Mouse (Mus musculus): ENCODE data around the gene Patj. TPM values are rescaled to one million over a fixed set of nuclear protein-coding genes. Genes with fewer than 3 reads are reported as not detected.

The Patj gene
- polyA plus RNA-seq, 1 experiment from 2014 or later = 6.7 TPM

DNA sequence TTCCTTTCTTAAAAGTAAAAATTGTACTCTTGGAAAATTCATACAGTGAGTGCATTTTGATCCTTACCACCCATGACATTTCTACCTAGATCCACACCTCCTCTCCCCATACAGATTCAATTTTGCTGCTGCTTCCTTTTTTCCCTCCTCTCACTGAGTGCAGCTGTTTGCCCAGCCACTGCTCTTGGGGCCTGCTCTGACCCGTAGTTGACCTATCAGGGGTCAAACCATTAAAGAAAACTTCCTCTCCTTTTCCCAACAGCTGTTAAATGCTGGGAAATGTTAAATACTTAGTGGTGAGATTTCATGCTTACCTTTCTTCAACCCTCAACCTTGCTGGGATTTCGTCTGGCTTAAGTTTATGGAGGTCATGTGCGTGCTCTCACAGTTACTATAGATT, 55.7 kb downstream of the Patj start:
- no peaks in the 10 kb centered on the region for H3K36me3 ChIP-seq
- ATAC-seq (ENCODE audit: low FRiP score) = no peak
- no peak overlapping the region for H3K27ac ChIP-seq
- H3K4me1 ChIP-seq (replicated peaks) = no peaks in the 10 kb centered on the region
- no peaks in the 10 kb centered on the region for H3K27me3 ChIP-seq
- no peak overlapping the region for H3K4me2 ChIP-seq
- no peak overlapping the region for H3K4me3 ChIP-seq
- no peak overlapping the region for H3K9ac ChIP-seq
- no peaks in the 10 kb centered on the region for H3K9me3 ChIP-seq
- WGBS = 74% methylated on average over 3 of the region's 3 CpGs

DNA sequence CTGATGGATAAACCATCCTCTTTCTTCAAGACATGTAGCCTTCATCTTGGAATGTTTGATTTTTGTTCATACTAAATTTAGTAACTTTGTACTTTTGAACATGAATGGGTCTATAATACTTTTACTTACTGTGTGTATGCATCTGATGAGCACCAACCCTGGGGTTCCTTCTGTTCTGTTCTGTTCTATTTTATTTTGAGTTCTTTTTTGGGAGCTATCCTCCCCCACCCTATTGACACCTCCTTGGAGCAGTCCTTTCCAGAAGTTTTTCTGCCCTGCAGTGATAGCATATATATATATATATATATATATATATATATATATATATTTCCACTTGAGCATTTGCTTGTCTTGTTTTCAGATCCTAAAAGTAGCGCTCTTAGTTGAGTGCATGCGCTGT, 57.1 kb downstream of the Patj start:
- Histone ChIP-seq H3K4me3 (no peak overlapping the region), H3K36me3 (no peaks in the 10 kb centered on the region), H3K27me3 (no peaks in the 10 kb centered on the region), H3K9ac (no peak overlapping the region), H3K4me2 (no peak overlapping the region), H3K4me1 (replicated peaks) (no peaks in the 10 kb centered on the region), H3K27ac (no peak overlapping the region), H3K9me3 (no peaks in the 10 kb centered on the region)
- 100% methylated on average over 2 of the region's 2 CpGs for WGBS
- no peak for ATAC-seq (ENCODE audit: low FRiP score)

DNA sequence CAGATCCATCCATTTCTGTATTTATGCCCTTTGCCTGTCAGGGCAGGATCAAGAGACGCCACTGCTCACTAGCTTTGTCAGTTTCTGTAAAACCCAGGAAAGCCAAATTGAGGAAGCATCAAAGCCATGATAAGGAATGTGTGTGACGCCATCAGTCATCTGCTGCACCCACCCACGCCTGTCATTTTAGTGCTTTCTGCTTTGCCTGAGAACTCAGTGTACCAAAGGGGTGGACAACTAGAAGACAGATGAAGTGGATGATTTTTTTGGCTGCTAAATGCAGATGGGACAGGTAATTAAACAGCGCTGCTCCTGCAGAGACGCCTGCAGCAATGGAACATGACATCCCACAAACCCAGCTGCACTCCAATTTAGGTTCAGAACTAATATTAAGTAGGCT, 57.6 kb downstream of the Patj start:
- ATAC-seq (ENCODE audit: low FRiP score) = no peak
- Histone ChIP-seq H3K27me3 (no peaks in the 10 kb centered on the region), H3K9me3 (no peaks in the 10 kb centered on the region), H3K27ac (no peak overlapping the region), H3K9ac (no peak overlapping the region), H3K4me3 (no peak overlapping the region), H3K36me3 (no peaks in the 10 kb centered on the region), H3K4me1 (replicated peaks) (no peaks in the 10 kb centered on the region), H3K4me2 (no peak overlapping the region)
- WGBS = 75% methylated on average over 5 of the region's 5 CpGs

DNA sequence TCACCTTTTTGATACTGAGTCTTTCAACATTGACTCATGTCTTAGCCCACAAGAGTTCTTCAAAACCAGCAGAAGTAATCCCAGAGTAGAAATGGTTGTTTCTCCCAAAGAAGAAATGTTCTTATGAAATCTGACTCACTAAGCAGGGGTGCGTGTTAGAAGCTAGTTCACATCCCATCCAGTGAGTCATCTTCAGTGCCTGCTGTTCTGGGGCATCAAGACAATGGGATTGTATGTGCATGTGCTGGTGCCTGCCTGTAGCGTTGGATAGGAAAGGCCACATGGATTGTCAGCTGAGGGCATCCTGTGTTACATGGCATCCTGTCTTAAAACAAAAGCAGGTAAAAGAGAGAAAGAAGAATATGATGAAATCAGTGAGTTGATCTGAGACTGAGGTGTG, 59.8 kb downstream of the Patj start:
- H3K36me3 ChIP-seq = no peaks in the 10 kb centered on the region
- no peaks in the 10 kb centered on the region for H3K4me1 ChIP-seq (replicated peaks)
- no peaks in the 10 kb centered on the region for H3K27me3 ChIP-seq
- ATAC-seq (ENCODE audit: low FRiP score) = no peak
- H3K4me3 ChIP-seq = no peak overlapping the region
- no peak overlapping the region for H3K4me2 ChIP-seq
- 92% methylated on average over 2 of the region's 2 CpGs for WGBS
- no peak overlapping the region for H3K9ac ChIP-seq
- no peaks in the 10 kb centered on the region for H3K9me3 ChIP-seq
- no peak overlapping the region for H3K27ac ChIP-seq

DNA sequence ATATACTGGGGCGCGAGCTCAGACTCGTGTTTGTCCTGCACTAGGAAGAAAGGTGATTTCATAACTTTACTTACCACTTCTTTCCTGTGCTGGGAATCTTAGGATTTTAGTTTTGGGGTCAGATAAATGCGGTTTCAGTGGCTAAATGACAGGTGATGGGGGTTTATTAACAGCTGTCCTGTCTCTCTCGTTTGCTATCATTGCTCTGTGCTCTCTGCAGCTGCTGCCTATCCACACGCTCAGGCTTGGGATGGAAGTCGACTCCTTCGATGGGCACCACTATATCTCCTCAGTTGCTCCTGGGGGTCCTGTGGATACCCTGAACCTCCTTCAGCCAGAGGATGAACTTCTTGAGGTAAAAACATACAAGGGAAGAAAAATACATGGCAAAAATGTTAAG, 60.3 kb downstream of the Patj start:
- ATAC-seq (ENCODE audit: low FRiP score) = no peak

DNA sequence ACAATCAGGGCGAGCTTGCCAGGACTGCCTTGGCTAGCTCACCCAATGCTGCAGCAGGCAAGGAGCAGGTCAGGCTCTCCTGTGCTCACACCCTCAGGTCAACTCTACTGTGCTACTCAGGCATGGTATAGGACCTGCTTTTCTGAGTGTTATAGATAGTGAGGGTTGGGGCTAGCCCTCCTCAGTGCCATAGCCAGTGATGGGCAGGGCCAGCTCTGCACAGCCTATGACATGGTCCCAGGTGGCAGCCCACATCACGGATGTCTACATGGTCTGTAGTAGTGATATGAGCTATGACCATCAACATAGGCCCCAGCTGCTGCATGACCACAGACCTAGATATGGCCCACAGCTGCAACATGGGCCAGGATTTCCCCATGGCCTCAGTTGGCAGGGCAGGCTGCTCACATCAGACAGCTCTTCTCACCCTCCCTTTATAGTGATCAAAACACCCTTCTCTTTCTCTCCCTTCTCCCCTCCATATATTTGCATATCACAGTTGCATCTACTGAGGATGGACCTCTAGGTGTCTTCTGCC, 66.3 kb downstream of the Patj start:
- H3K36me3 ChIP-seq = peaks cover 11% of the 10 kb centered on the region; the same call in 1 of the 2 replicates
- no peaks in the 10 kb centered on the region for H3K4me1 ChIP-seq (replicated peaks)
- no peaks in the 10 kb centered on the region for H3K27me3 ChIP-seq
- no peak overlapping the region for H3K9ac ChIP-seq
- no peaks in the 10 kb centered on the region for H3K9me3 ChIP-seq
- no peak overlapping the region for H3K27ac ChIP-seq
- H3K4me3 ChIP-seq = no peak overlapping the region
- H3K4me2 ChIP-seq = no peak overlapping the region
- no peak for ATAC-seq (ENCODE audit: low FRiP score)
- WGBS = 95% methylated on average over 2 of the region's 2 CpGs

More for the DNA sequence above, 60.3 kb downstream of the Patj start:
- Histone ChIP-seq H3K27ac (no peak overlapping the region), H3K9me3 (no peaks in the 10 kb centered on the region), H3K9ac (no peak overlapping the region), H3K4me2 (no peak overlapping the region), H3K4me3 (no peak overlapping the region), H3K36me3 (no peaks in the 10 kb centered on the region), H3K4me1 (replicated peaks) (no peaks in the 10 kb centered on the region), H3K27me3 (no peaks in the 10 kb centered on the region)
- 91% methylated on average over 8 of the region's 8 CpGs for WGBS

DNA sequence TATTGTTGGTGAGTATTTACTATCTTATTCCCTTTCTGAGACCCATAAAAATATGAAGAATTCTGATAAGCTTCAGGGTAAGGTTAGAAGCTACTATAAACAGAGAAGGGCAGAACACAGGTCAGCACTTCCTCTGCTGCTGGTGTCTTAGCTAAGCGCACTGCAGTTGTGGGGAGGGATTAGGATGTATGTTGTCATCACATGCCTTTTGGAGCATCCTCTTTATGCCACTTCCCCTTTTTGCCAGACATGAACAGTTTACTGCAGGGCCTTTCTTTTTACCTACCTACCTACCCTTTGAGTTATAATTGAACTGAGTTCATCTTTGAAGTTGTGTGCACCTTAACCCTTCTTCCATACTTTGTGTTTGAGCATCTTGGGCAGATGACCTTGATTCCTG, 69.9 kb downstream of the Patj start:
- Histone ChIP-seq H3K36me3 (peaks cover 11% of the 10 kb centered on the region; the same call in 1 of the 2 replicates), H3K27ac (no peak overlapping the region), H3K4me2 (no peak overlapping the region), H3K9me3 (no peaks in the 10 kb centered on the region), H3K27me3 (no peaks in the 10 kb centered on the region), H3K4me1 (replicated peaks) (no peaks in the 10 kb centered on the region), H3K9ac (no peak overlapping the region), H3K4me3 (no peak overlapping the region)
- 100% methylated on average over 1 of the region's 1 CpGs for WGBS
- no peak for ATAC-seq (ENCODE audit: low FRiP score)

DNA sequence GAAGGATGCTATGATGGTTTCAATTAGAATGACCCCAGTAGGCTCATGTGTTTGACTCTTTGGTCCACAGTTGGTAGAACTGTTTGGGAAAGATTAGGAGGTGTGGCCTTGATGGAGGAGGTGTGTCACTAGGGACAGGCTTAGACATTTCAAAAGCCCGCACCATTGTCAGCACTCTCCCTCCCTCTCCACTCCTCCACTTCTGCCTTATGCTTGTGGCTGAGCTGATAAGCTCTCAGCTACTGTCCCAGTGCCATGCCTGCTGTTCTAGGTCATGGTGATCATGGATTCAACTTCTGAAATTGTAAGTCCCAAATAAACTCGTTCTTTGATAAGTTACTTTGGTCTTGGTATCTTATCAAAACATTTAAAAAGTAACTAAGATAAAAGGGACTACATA, 70.3 kb downstream of the Patj start:
- WGBS = 90% methylated on average over 2 of the region's 2 CpGs
- Histone ChIP-seq H3K4me2 (no peak overlapping the region), H3K4me1 (replicated peaks) (no peaks in the 10 kb centered on the region), H3K9ac (no peak overlapping the region), H3K36me3 (peaks cover 11% of the 10 kb centered on the region; the same call in 1 of the 2 replicates), H3K9me3 (no peaks in the 10 kb centered on the region), H3K27me3 (no peaks in the 10 kb centered on the region), H3K27ac (no peak overlapping the region), H3K4me3 (no peak overlapping the region)
- no peak for ATAC-seq (ENCODE audit: low FRiP score)

DNA sequence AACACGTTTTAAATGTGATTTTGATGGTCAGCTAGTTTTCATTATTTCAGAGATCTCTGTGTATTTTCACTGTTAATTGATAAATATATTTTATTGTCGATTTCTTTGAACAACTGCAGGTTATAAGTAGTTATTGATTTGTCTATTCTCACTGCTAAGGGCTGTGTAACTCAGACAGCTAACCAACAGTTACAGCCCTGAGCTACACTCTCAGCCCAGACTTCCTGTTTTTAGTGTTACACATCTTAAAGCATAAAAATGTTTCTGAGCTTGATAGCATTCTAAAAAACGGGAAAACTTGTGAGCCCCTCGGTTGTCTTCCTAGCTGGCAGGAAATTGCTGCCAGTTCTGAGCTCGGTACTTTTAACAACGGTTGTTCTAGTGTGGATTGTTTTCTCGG, 75.8 kb downstream of the Patj start:
- H3K27ac ChIP-seq = no peak overlapping the region
- H3K36me3 ChIP-seq = no peaks in the 10 kb centered on the region
- WGBS = 88% methylated on average over 7 of the region's 7 CpGs
- no peak overlapping the region for H3K4me3 ChIP-seq
- no peak for ATAC-seq (ENCODE audit: low FRiP score)
- H3K27me3 ChIP-seq = no peaks in the 10 kb centered on the region
- H3K9ac ChIP-seq = no peak overlapping the region
- H3K4me1 ChIP-seq (replicated peaks) = no peaks in the 10 kb centered on the region
- no peaks in the 10 kb centered on the region for H3K9me3 ChIP-seq
- H3K4me2 ChIP-seq = no peak overlapping the region

DNA sequence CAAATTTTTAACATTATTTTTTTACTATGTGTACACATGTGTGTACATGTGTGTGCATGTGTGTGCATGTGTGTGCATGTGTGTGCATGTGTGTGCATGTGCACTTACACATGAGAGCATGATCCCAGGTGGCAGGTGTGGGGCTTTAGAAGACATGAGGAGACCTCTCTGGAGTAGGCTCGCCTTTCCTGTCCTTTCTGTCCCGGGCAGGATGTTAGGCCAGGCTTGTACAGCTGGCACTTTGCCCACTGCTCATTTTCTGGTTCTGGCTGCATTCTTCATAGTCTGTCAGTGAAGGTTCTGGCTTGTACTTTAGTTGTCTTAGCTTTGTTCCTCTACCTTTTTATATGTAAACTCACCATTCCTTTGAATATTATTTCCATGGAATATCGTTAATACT, 77.9 kb downstream of the Patj start:
- Histone ChIP-seq H3K27me3 (no peaks in the 10 kb centered on the region), H3K4me3 (no peak overlapping the region), H3K4me1 (replicated peaks) (no peaks in the 10 kb centered on the region), H3K27ac (no peak overlapping the region), H3K36me3 (no peaks in the 10 kb centered on the region), H3K9me3 (no peaks in the 10 kb centered on the region), H3K9ac (no peak overlapping the region), H3K4me2 (no peak overlapping the region)
- WGBS = 70% methylated on average over 3 of the region's 3 CpGs
- ATAC-seq (ENCODE audit: low FRiP score) = no peak

DNA sequence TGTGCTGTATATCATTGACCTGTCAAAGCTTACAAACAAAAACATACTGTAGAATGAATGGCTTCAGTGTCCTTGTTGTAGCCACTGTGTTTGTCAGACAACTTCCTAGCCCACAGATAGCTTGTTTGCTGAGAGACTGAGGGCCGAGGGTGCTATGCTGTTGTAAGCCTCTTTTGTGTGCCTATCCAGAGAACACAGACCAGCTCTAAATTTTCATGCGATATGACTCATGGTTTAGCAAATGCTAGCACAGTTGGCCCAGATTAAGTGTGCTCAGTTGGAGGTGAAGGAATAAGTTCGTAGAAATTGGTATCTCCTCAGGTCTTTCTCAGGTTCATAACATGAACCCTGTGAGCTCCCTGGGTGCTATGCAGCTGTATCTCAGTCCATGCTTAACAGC, 82.4 kb downstream of the Patj start:
- WGBS = 66% methylated on average over 3 of the region's 3 CpGs
- H3K9me3 ChIP-seq = no peaks in the 10 kb centered on the region
- H3K9ac ChIP-seq = no peak overlapping the region
- no peak for ATAC-seq (ENCODE audit: low FRiP score)
- H3K4me1 ChIP-seq (replicated peaks) = 0 out of 2 replicates have a peak, but pooled peaks cover 8% of the 10 kb centered on the region
- no peaks in the 10 kb centered on the region for H3K27me3 ChIP-seq
- H3K4me3 ChIP-seq = no peak overlapping the region
- H3K4me2 ChIP-seq = no peak overlapping the region
- H3K36me3 ChIP-seq = no peaks in the 10 kb centered on the region
- H3K27ac ChIP-seq = no peak overlapping the region

DNA sequence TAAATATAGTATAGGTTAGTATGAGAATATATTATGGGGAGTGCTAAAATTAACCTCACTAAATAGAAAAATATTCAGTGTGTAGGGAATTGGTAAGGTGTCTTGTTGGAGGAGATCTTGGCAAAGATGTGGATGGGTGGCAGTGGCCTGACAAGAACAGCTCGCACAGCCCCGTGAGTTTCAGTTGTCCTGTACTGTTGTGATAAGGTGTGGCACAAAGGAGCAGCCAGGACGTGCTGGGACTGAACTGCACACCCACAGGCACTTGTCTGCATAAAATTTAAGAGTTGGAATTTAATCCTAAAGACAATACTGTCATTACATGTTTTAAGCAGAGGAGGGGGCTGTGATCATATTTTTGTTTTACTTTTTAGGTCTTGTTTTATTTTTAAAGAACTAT, 90.9 kb downstream of the Patj start:
- no peak overlapping the region for H3K9ac ChIP-seq
- no peaks in the 10 kb centered on the region for H3K36me3 ChIP-seq
- H3K27me3 ChIP-seq = no peaks in the 10 kb centered on the region
- no peak overlapping the region for H3K27ac ChIP-seq
- H3K4me1 ChIP-seq (replicated peaks) = no peaks in the 10 kb centered on the region
- WGBS = 80% methylated on average over 3 of the region's 3 CpGs
- H3K4me3 ChIP-seq = no peak overlapping the region
- no peaks in the 10 kb centered on the region for H3K9me3 ChIP-seq
- no peak for ATAC-seq (ENCODE audit: low FRiP score)
- H3K4me2 ChIP-seq = no peak overlapping the region

DNA sequence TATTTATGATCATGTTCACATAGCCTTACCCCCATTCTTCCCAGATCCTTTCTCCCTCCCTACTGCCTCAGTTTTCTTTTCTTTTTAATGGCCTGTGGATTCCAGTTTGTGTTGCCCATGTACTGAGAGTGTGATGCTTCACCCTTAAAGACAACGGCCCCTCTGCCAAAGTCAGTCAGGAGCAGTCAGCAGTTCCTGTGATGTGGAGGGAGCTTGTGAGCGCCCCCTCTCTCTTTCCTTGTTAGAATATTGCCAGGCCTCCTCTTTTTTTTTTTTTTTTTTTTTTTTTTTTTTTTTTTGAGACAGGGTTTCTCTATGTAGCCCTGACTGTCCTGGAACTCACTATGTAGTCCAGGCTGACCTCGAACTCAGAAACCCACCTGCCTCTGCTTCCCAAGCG, 91.3 kb downstream of the Patj start:
- H3K9ac ChIP-seq = no peak overlapping the region
- no peak overlapping the region for H3K27ac ChIP-seq
- H3K4me1 ChIP-seq (replicated peaks) = no peaks in the 10 kb centered on the region
- H3K4me2 ChIP-seq = no peak overlapping the region
- no peaks in the 10 kb centered on the region for H3K36me3 ChIP-seq
- WGBS = 83% methylated on average over 4 of the region's 4 CpGs
- no peak overlapping the region for H3K4me3 ChIP-seq
- no peaks in the 10 kb centered on the region for H3K27me3 ChIP-seq
- H3K9me3 ChIP-seq = no peaks in the 10 kb centered on the region
- no peak for ATAC-seq (ENCODE audit: low FRiP score)

Data from hindbrain, embryonic 13.5 days (tissue).